Mouse (Mus musculus) midbrain, postnatal 0 days (tissue): ENCODE results near the gene Spred1. TPM values are rescaled to one million over a fixed set of nuclear protein-coding genes. Genes with fewer than 3 reads are reported as not detected.
A peak's percentile ranks its signal among the peaks of the same experiment; 100 is the strongest.

ENCODE experiments used
- ATAC-seq: fragments of 200-750 bp; cut with Nextera tagmentation; 2 replicates; pipeline ENCODE4 v1.8.0; 2017; ENCODE audit warnings: moderate number of reproducible peaks, mild to moderate bottlenecking, moderate TSS enrichment, moderate library complexity; ENCODE audit not compliant: low FRiP score
- DNase-seq: peaks from one replicate; pipeline ENCODE4 v3.0.0-alpha.2; 2015; ENCODE audit warnings: low spot score
- H3K27ac ChIP-seq: fragments of 300-500 bp; sonication (generic); 2 replicates; pipeline ENCODE4 v1.5.1; 2014; ENCODE audit warnings: low read depth, mild to moderate bottlenecking, low read length, mixed read lengths
- H3K27me3 ChIP-seq: fragments of 300-500 bp; sonication (generic); 2 replicates; pipeline ENCODE4 v1.6.1; 2014; ENCODE audit warnings: low read length, control low read depth, mixed read lengths; ENCODE audit not compliant: insufficient read depth
- H3K36me3 ChIP-seq: fragments of 300-500 bp; sonication (generic); 2 replicates; pipeline ENCODE4 v1.6.1; 2014; ENCODE audit warnings: low read length, control low read depth, mixed read lengths; ENCODE audit not compliant: insufficient read depth
- H3K4me1 ChIP-seq: fragments of 300-500 bp; sonication (generic); 2 replicates; pipeline ENCODE4 v1.6.1; 2014; ENCODE audit warnings: mild to moderate bottlenecking, control low read depth, antibody characterized with exemption, low read length, mixed read lengths; ENCODE audit not compliant: insufficient read depth
- H3K4me2 ChIP-seq: fragments of 300-500 bp; sonication (generic); 2 replicates; pipeline ENCODE4 v1.6.1; 2014; ENCODE audit warnings: low read depth, mild to moderate bottlenecking, low read length, mixed read lengths; ENCODE audit not compliant: poor library complexity, severe bottlenecking
- H3K4me3 ChIP-seq: fragments of 300-500 bp; sonication (generic); 2 replicates; pipeline ENCODE4 v1.5.1; 2014; ENCODE audit warnings: low read depth, mild to moderate bottlenecking, low read length, moderate library complexity
- H3K9ac ChIP-seq: fragments of 300-500 bp; sonication (generic); replicated peaks from 2 replicates; pipeline ENCODE4 v1.6.1; 2014; ENCODE audit warnings: mild to moderate bottlenecking, low read length, moderate library complexity, mixed read lengths; ENCODE audit not compliant: poor library complexity, severe bottlenecking
- H3K9me3 ChIP-seq: fragments of 300-500 bp; sonication (generic); 2 replicates; pipeline ENCODE4 v1.6.1; 2016; ENCODE audit warnings: low read length, control low read depth
- CTCF ChIP-seq: IDR thresholded peaks from 2 replicates; pipeline ENCODE4 v1.5.1; 2016; ENCODE audit warnings: antibody characterized with exemption, mild to moderate bottlenecking
- WGBS: fragments of 180-500 bp; shearing (Covaris S2); extraction: QIAGEN DNeasy Blood & Tissue Kit; methylation state at CpG from one replicate; pipeline ENCODE4 v1.1.7; 2014; 5-methylcytosine and 5-hydroxymethylcytosine counted together
- polyA plus RNA-seq: library from polyadenylated mRNA; unstranded; fragments of >200 nt; fragmentation: Nextera tagmentation; extraction: Ambion mirVana; gene quantifications from 2 replicates; pipeline ENCODE4 v1.2.1, GENCODE M21; 2015
- total RNA-seq: library from RNA; depleted of rRNA; stranded (reverse); fragments of >200 nt; gene quantifications from 2 replicates; pipeline ENCODE4 v1.2.3, GENCODE M21; 2014

Gene Spred1
- total and polyA plus RNA-seq, 2 experiments from 2014 or later, result 12.9 to 46.7 TPM

DNA sequence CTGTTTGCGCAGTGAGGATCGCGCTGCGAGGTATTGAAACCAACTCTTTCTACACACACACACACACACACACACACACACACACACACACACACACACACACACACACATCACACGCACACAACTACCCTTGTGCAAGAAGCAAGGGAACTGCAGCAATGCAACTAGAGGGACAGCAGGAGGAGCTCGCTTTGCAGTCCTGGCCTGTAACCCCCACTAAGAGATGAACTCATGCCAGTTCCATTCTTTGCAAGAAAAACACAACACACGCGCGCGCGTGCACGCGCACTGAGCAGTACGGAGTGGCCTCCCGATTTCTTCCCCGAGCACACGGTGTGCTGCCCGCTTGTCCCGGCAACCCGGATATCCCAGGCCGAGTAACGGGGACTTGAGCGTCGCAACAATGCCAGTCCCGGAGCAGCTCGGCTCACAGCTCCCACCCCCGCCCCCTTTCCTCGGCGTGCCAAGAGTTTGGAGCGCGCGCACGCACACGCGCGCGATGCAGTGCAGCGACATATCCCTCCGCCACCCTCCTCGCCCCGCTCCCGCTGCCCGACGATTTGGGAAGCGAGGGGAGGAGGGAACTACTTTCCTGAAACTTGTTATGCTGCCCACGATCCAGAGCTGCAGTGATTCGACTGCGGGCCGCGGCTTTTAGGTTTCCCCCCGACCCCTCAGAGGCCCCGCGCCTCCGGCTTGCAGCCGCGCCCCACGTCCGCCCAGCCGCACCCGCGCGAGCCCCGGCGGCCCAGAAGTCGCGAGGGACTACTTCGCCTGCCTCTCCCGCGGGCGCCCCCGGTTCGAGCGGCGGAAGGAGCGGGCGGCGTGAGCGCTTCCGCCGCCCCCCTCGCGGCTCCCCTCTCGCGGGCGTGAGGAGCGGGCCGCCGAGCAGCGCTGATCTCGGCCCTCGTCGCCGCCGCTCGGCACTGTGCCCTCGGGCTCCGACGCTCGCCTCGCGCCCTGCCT lies 645 bp upstream of the Spred1 start:
- under 1% methylated on average over 73 of the region's 101 CpGs for WGBS

DNA sequence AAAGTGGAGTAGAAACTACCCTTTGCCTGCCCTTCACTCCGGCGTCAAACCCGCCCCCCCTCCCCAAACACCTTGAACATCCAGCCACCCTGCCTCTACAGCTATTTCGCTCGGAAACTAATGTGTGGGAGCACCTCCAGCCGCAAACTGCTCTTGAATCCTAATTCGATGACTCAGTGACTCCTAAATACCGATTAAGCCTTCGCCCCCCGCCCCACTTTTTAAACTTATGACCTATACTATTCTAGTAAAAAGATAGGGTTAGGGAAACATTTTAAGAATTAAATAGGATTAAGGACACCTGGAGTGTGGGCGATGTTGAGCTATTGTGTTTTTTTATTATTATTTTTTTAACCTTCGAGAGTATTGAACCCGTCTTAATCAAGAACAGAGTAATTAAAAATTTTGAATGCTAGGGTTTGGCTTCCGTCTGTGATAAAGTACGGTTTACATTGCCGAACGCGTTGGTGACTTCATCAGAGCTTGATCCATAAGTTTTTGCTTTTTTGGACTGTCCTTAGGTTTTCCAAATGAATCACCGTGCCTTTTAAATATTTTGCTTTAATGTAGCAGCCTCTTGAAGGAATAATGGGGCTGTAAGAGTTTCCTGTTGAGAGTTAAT lies 921 bp downstream of the Spred1 start:
- H3K27me3 ChIP-seq, result no peaks in the 10 kb centered on the region
- H3K36me3 ChIP-seq, result no peaks in the 10 kb centered on the region
- no peaks in the 10 kb centered on the region for H3K9me3 ChIP-seq
- H3K4me1 ChIP-seq, result no peaks in the 10 kb centered on the region; the same call in 1 of the 2 replicates
- TF ChIP-seq CTCF, result no peak
- DNase-seq (peak; percentile 20), ATAC-seq (no peak)
- H3K9ac ChIP-seq, result peak overlapping the region; percentile 99
- peak overlapping the region; percentile 68 for H3K4me2 ChIP-seq
- peak overlapping the region; percentile 96 for H3K4me3 ChIP-seq
- peak overlapping the region; percentile 99 for H3K27ac ChIP-seq
- under 1% methylated on average over 19 of the region's 19 CpGs for WGBS

More for the DNA sequence above, 645 bp upstream of the Spred1 start:
- Histone ChIP-seq H3K4me2 (peak overlapping the region; percentile 68), H3K27ac (peak overlapping the region; percentile 99), H3K27me3 (no peaks in the 10 kb centered on the region), H3K4me3 (peak overlapping the region; percentile 96), H3K36me3 (no peaks in the 10 kb centered on the region), H3K4me1 (no peaks in the 10 kb centered on the region), H3K9ac (peak overlapping the region; percentile 99), H3K9me3 (no peaks in the 10 kb centered on the region)
- peak; percentile 73 for TF ChIP-seq CTCF
- ATAC-seq, result peak; percentile 84
- peak; percentile 98 for DNase-seq

DNA sequence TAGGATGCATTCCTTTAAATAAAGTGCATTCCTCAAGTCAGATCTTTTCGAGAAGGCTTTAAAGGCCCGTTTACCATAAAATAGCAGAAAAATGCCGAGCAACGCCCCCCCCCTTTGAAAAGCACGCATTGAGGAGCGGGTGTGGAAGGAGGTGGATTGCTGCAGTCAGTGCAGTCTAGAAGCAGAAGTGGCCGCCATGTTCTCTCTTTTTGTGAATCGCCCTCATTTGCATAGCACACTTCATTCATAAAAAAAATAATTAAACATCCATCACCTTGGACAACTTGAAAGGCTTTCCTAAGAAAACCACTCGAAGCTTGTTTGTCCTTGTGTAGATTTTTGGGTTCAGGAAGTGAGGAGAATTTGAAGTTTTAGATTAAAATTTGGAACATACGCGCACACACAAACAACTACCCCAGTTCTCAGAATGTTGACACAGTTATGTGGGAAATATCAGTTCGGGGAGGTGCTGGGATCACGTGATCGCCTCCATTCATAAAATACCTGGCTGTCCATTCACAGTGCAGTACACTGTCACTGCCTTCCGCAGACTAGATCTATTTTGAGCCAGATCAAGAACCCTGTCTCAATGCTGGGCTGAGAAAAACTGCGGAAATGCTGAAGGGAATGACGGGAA lies 1.6 kb downstream of the Spred1 start:
- Histone ChIP-seq H3K36me3 (no peaks in the 10 kb centered on the region), H3K4me1 (no peaks in the 10 kb centered on the region; the same call in 1 of the 2 replicates), H3K27me3 (no peaks in the 10 kb centered on the region), H3K4me2 (peak overlapping the region; percentile 68), H3K4me3 (peak overlapping the region; percentile 96), H3K9ac (peak overlapping the region; percentile 99), H3K27ac (peak overlapping the region; percentile 47; the same call in 1 of the 2 replicates), H3K9me3 (no peaks in the 10 kb centered on the region)
- TF ChIP-seq CTCF, result no peak
- WGBS, result 3% methylated on average over 17 of the region's 17 CpGs
- DNase-seq, result peak; percentile 73
- no peak for ATAC-seq

DNA sequence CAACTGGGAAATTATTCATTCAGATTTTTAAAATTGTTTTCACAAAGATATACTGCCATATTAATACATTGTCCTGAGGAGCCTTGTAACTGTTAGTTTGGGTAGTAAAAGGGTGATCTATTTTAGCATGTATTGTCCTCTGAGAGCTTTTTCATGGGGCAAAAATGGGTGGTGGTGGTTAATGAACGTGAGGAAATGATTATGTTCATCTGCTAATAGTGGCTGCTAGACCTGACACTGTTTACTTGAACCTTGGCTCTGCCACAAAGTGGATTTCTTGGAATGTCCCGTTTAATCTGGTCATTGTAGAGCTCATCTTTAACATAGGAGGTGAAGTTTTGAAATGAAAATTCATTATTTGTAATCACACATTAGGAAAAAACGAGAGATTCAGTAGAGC lies 2.5 kb downstream of the Spred1 start:
- no peaks in the 10 kb centered on the region for H3K36me3 ChIP-seq
- 0 out of 2 replicates have a peak overlapping the region, but pooled peaks have one; percentile 29 for H3K9ac ChIP-seq
- 28% methylated on average over 3 of the region's 3 CpGs for WGBS

DNA sequence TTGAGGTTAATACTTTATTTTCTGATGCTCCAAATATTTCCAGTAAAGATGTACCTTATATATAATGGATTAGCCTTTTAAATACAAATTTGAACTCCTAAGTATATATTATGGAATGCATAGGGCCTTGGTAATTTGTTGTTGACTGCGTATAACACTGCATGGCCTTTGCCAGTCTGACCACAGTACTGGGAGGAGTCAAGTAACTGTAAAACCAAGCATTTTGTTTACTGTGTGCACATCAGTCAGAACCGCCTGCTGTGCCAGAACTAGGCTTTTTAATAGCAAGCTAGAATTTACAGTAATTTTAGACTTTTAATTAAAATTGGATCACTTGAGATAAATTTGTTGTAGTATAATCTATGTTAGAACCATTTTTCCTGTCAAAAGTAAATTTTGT lies 3.7 kb downstream of the Spred1 start:
- no peaks in the 10 kb centered on the region for H3K36me3 ChIP-seq
- no peaks in the 10 kb centered on the region for H3K27me3 ChIP-seq
- H3K4me2 ChIP-seq, result peak overlapping the region; percentile 28; the same call in 1 of the 2 replicates
- H3K9ac ChIP-seq, result no peak overlapping the region
- no peaks in the 10 kb centered on the region; the same call in 1 of the 2 replicates for H3K4me1 ChIP-seq
- H3K27ac ChIP-seq, result no peak overlapping the region
- WGBS, result 81% methylated on average over 2 of the region's 2 CpGs
- H3K4me3 ChIP-seq, result no peak overlapping the region
- ATAC-seq (no peak), DNase-seq (no peak)
- no peaks in the 10 kb centered on the region for H3K9me3 ChIP-seq
- TF ChIP-seq CTCF, result no peak

More for the DNA sequence above, 2.5 kb downstream of the Spred1 start:
- Histone ChIP-seq H3K9me3 (no peaks in the 10 kb centered on the region), H3K4me2 (peak overlapping the region; percentile 68), H3K27me3 (no peaks in the 10 kb centered on the region), H3K27ac (no peak overlapping the region), H3K4me3 (peak overlapping the region; percentile 96), H3K4me1 (no peaks in the 10 kb centered on the region; the same call in 1 of the 2 replicates)
- ATAC-seq (no peak), DNase-seq (no peak)
- TF ChIP-seq CTCF, result no peak
